Mouse (Mus musculus) erythroblast, embryonic 14.5 days (primary cell): ENCODE results near the gene Mrpl53. TPM values are rescaled to one million over a fixed set of nuclear protein-coding genes. Genes with fewer than 3 reads are reported as not detected.

Experiments used
- H3K27me3 ChIP-seq: 2 replicates; pipeline ENCODE4 v1.6.1; 2012; ENCODE audit warnings: inconsistent platforms; ENCODE audit not compliant: control insufficient read depth
- H3K36me3 ChIP-seq: 2 replicates; pipeline ENCODE4 v1.6.1; 2012; ENCODE audit warnings: mild to moderate bottlenecking, inconsistent platforms; ENCODE audit not compliant: control insufficient read depth
- H3K4me1 ChIP-seq: 2 replicates; pipeline ENCODE4 v1.6.1; 2012; ENCODE audit warnings: inconsistent platforms; ENCODE audit not compliant: control insufficient read depth
- H3K4me3 ChIP-seq: replicated peaks from 2 replicates; pipeline ENCODE3; 2012; ENCODE audit warnings: moderate library complexity, mild to moderate bottlenecking, inconsistent platforms
- H3K9me3 ChIP-seq: 2 replicates; pipeline ENCODE4 v1.6.1; 2012; ENCODE audit warnings: low read length, inconsistent platforms, mixed read lengths; ENCODE audit not compliant: control insufficient read depth
- GATA1 ChIP-seq: IDR thresholded peaks from 2 replicates; pipeline ENCODE4 v1.6.1; 2012; ENCODE audit warnings: low read length, inconsistent platforms, mixed read lengths
- TAL1 ChIP-seq: IDR thresholded peaks from 3 replicates; pipeline ENCODE4 v1.6.1; 2012; ENCODE audit warnings: low read length, inconsistent platforms, mixed read lengths
- polyA plus RNA-seq: library from polyadenylated mRNA; stranded (reverse); fragments of >175 nt; gene quantifications from 2 replicates; pipeline ENCODE4 v1.2.3, GENCODE M21; 2012

The Mrpl53 gene
- polyA plus RNA-seq, 1 experiment: 12.3 TPM

- peaks cover 23% of the 10 kb centered on the region for H3K4me1 ChIP-seq
Observed at GRCm38 (mm10) chr6:83140044-83140443, 31.2 kb downstream of the Mrpl53 start.

GRCm38 (mm10) chr6:83141636-83142035, 32.8 kb downstream of the Mrpl53 start:
- no peak overlapping the region for H3K4me3 ChIP-seq
- no peaks in the 10 kb centered on the region for H3K9me3 ChIP-seq
- peaks cover 18% of the 10 kb centered on the region for H3K4me1 ChIP-seq
- peaks cover 68% of the 10 kb centered on the region for H3K27me3 ChIP-seq
- H3K36me3 ChIP-seq: no peaks in the 10 kb centered on the region; the same call in 1 of the 2 replicates
- TF ChIP-seq GATA1 (no peak), TAL1 (no peak)

More at GRCm38 (mm10) chr6:83140044-83140443, 31.2 kb downstream of the Mrpl53 start:
- no peaks in the 10 kb centered on the region for H3K9me3 ChIP-seq
- no peaks in the 10 kb centered on the region; the same call in 1 of the 2 replicates for H3K36me3 ChIP-seq
- H3K27me3 ChIP-seq: peaks cover 84% of the 10 kb centered on the region
- H3K4me3 ChIP-seq: no peak overlapping the region
- TF ChIP-seq GATA1 (no peak), TAL1 (no peak)

GRCm38 (mm10) chr6:83142211-83142731, 33.4 kb downstream of the Mrpl53 start:
- no peaks in the 10 kb centered on the region; the same call in 1 of the 2 replicates for H3K36me3 ChIP-seq
- no peak overlapping the region for H3K4me3 ChIP-seq
- H3K27me3 ChIP-seq: peaks cover 61% of the 10 kb centered on the region
- H3K4me1 ChIP-seq: peaks cover 12% of the 10 kb centered on the region
- no peak for TF ChIP-seq GATA1
- TF ChIP-seq TAL1: no peak
- no peaks in the 10 kb centered on the region for H3K9me3 ChIP-seq

- peaks cover 5% of the 10 kb centered on the region for H3K4me1 ChIP-seq
- TF ChIP-seq GATA1 (no peak), TAL1 (no peak)
- H3K4me3 ChIP-seq: no peak overlapping the region
- H3K9me3 ChIP-seq: no peaks in the 10 kb centered on the region
- H3K27me3 ChIP-seq: peaks cover 55% of the 10 kb centered on the region
- no peaks in the 10 kb centered on the region; the same call in 1 of the 2 replicates for H3K36me3 ChIP-seq
Observed at GRCm38 (mm10) chr6:83142886-83143285, 34.0 kb downstream of the Mrpl53 start.

DNA sequence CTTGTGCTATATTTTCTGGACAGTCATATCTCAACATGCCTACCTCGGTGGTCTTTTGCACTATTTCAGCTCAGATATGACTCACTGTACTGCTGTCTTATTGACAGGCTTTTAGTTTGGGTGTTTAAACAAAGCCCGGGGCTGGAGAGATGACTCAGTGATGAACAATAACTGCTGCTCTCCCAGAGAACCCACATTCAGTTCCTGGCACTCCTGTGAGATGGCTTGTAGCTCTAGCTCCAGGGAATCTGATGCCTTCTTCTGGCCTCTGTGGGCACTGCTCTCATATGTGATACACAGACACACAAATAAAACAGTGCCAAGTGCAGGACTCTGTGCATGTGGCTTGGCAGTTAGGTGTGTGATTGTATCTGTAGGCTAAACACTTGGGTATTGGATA, 36.4 kb downstream of the Mrpl53 start:
- Histone ChIP-seq H3K36me3 (peaks cover 7% of the 10 kb centered on the region; the same call in 1 of the 2 replicates), H3K4me1 (peaks cover 3% of the 10 kb centered on the region), H3K4me3 (no peak overlapping the region), H3K9me3 (no peaks in the 10 kb centered on the region), H3K27me3 (peaks cover 35% of the 10 kb centered on the region)
- no peak for TF ChIP-seq GATA1
- no peak for TF ChIP-seq TAL1

- Histone ChIP-seq H3K27me3 (peaks cover 33% of the 10 kb centered on the region), H3K4me3 (no peak overlapping the region), H3K4me1 (peaks cover 3% of the 10 kb centered on the region), H3K36me3 (peaks cover 7% of the 10 kb centered on the region; the same call in 1 of the 2 replicates), H3K9me3 (no peaks in the 10 kb centered on the region)
- no peak for TF ChIP-seq TAL1
- no peak for TF ChIP-seq GATA1
Observed at GRCm38 (mm10) chr6:83145805-83146204, 37.0 kb downstream of the Mrpl53 start.

DNA sequence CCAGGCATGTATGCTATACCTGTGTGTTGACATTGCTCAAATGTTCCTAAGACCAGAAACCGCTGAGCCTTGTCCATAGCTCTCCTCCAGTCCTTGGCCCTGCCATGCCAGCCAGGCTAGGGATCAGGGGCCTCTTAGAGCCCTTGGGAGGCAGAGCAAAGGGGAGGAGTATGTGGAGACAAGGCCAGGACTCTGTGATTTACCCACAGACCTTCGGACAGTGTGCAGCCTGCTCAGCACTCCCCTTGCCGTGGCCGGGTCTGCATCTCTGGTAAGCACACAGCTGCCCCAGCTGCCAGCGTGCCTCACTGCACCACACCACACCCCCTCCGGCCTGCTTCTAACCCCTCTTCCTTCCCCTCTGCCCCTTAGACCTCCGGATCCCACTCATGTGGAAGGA, 38.4 kb downstream of the Mrpl53 start:
- Histone ChIP-seq H3K9me3 (no peaks in the 10 kb centered on the region), H3K4me3 (no peak overlapping the region), H3K4me1 (peaks cover 3% of the 10 kb centered on the region), H3K27me3 (peaks cover 22% of the 10 kb centered on the region), H3K36me3 (peaks cover 10% of the 10 kb centered on the region; the same call in 1 of the 2 replicates)
- no peak for TF ChIP-seq TAL1
- TF ChIP-seq GATA1: no peak

DNA sequence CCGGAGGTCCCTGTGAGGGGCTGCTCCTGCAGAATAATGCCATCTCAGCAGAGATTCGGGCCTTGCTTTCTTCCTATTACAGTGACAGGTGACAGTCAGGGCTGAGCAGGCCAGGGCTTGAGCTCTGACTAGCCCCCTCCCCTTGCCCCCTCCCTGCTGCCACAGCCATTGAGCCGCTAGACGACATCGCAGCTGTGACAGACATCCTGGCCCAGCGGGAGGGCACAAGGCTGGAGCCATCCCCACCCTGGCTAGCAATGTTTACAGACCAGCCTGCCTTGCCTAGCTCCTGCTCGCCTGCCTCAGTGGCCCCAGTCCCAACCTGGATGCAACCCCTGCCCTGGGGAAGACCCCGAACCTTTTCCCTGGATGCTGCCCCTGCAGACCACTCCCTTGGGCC, 42.9 kb downstream of the Mrpl53 start:
- TF ChIP-seq GATA1: no peak
- no peak for TF ChIP-seq TAL1
- H3K9me3 ChIP-seq: no peaks in the 10 kb centered on the region
- H3K4me1 ChIP-seq: peaks cover 14% of the 10 kb centered on the region
- H3K27me3 ChIP-seq: peaks cover 43% of the 10 kb centered on the region
- H3K4me3 ChIP-seq: no peak overlapping the region
- peaks cover 10% of the 10 kb centered on the region; the same call in 1 of the 2 replicates for H3K36me3 ChIP-seq

GRCm38 (mm10) chr6:83153038-83153437, 44.2 kb downstream of the Mrpl53 start:
- Histone ChIP-seq H3K27me3 (peaks cover 47% of the 10 kb centered on the region), H3K4me1 (peaks cover 14% of the 10 kb centered on the region), H3K9me3 (no peaks in the 10 kb centered on the region), H3K36me3 (peaks cover 9% of the 10 kb centered on the region; the same call in 1 of the 2 replicates), H3K4me3 (no peak overlapping the region)
- TF ChIP-seq TAL1 (no peak), GATA1 (no peak)

DNA sequence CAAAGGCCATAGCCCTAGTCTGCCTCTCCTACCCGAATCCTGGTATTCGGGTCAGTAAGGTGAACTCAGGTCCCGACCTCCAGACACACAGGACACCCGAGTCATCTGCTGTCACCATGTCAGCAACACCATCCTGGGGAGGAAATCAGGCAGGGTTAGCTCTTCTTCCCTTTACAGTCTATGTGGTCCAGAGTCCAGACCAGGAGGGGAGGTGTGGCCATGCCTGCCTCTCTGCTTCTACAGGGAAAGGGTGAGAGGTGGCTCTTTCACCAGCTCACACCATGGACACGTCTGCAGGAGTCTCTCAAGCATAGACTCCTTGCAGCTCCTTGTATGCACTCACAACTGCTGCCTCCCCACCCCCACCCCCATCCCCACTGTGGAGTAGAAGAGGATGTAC, 44.6 kb downstream of the Mrpl53 start:
- H3K4me3 ChIP-seq: no peak overlapping the region
- H3K27me3 ChIP-seq: peaks cover 47% of the 10 kb centered on the region
- peaks cover 7% of the 10 kb centered on the region; the same call in 1 of the 2 replicates for H3K36me3 ChIP-seq
- TF ChIP-seq GATA1: no peak
- no peak for TF ChIP-seq TAL1
- peaks cover 14% of the 10 kb centered on the region for H3K4me1 ChIP-seq
- no peaks in the 10 kb centered on the region for H3K9me3 ChIP-seq
